Mouse (Mus musculus): Measurements from ENCODE around the gene Hmgcl. TPM values are rescaled to one million over a fixed set of nuclear protein-coding genes. Genes with fewer than 3 reads are reported as not detected.

Gene Hmgcl
- 94.3 and 99.6 TPM in 2 replicates for polyA plus RNA-seq (2015; fragmentation: Nextera tagmentation; extraction: Ambion mirVana)

- WGBS = under 1% methylated on average over 22 of the region's 23 CpGs
Measured at GRCm38 (mm10) chr4:135946278-135946658, at the start of gene Hmgcl. Hmgcl (plus strand) TSS chr4:135946448.

GRCm38 (mm10) chr4:135898380-135899049 is 47.7 kb upstream of the Hmgcl start:
- Histone ChIP-seq H3K9ac (ENCODE audit: low read length) (peak overlapping the region; percentile 57; the same call in 1 of the 2 replicates), H3K27ac (ENCODE audit: low read length) (peak overlapping the region; percentile 29; the same call in 1 of the 2 replicates), H3K27me3 (ENCODE audit: control insufficient read depth, insufficient read depth, low read length) (no peaks in the 10 kb centered on the region), H3K36me3 (ENCODE audit: control insufficient read depth, insufficient read depth) (no peaks in the 10 kb centered on the region), H3K4me2 (ENCODE audit: low read depth, low read length) (peak overlapping the region; percentile 31), H3K4me3 (ENCODE audit: low read length) (no peak overlapping the region), H3K4me1 (ENCODE audit: control insufficient read depth, insufficient read depth, low read length) (peaks cover 7% of the 10 kb centered on the region), H3K9me3 (replicated peaks; ENCODE audit: control insufficient read depth, low read length) (no peaks in the 10 kb centered on the region)
- peak; percentile 81 for ATAC-seq (replicated peaks; ENCODE audit: extremely low read depth, insufficient read depth, low FRiP score)
- 29% methylated on average over 9 of the region's 9 CpGs for WGBS

More at GRCm38 (mm10) chr4:135946278-135946658, at the start of gene Hmgcl:
- Histone ChIP-seq H3K27me3 (ENCODE audit: control insufficient read depth, insufficient read depth, low read length) (no peaks in the 10 kb centered on the region), H3K4me2 (ENCODE audit: low read depth, low read length) (peak within 1 kb of the TSS; percentile 89), H3K36me3 (ENCODE audit: control insufficient read depth, insufficient read depth) (peaks cover 5% of the 10 kb centered on the region), H3K4me3 (ENCODE audit: low read length) (peak within 1 kb of the TSS; percentile 74), H3K9me3 (replicated peaks; ENCODE audit: control insufficient read depth, low read length) (peaks cover 3% of the 10 kb centered on the region; the same call in 1 of the 2 replicates), H3K4me1 (ENCODE audit: control insufficient read depth, insufficient read depth, low read length) (peaks cover 27% of the 10 kb centered on the region), H3K9ac (ENCODE audit: low read length) (peak within 1 kb of the TSS; percentile 84), H3K27ac (ENCODE audit: low read length) (peak within 1 kb of the TSS; percentile 72)
- peak; percentile 91 for ATAC-seq (replicated peaks; ENCODE audit: extremely low read depth, insufficient read depth, low FRiP score)

GRCm38 (mm10) chr4:135899050-135899448 is 47.2 kb upstream of the Hmgcl start:
- H3K36me3 ChIP-seq (ENCODE audit: control insufficient read depth, insufficient read depth) = no peaks in the 10 kb centered on the region
- no peak overlapping the region for H3K9ac ChIP-seq (ENCODE audit: low read length)
- no peaks in the 10 kb centered on the region for H3K27me3 ChIP-seq (ENCODE audit: control insufficient read depth, insufficient read depth, low read length)
- no peak overlapping the region for H3K4me3 ChIP-seq (ENCODE audit: low read length)
- no peak for ATAC-seq (replicated peaks; ENCODE audit: extremely low read depth, insufficient read depth, low FRiP score)
- no peak overlapping the region for H3K4me2 ChIP-seq (ENCODE audit: low read depth, low read length)
- 85% methylated on average over 7 of the region's 7 CpGs for WGBS
- H3K4me1 ChIP-seq (ENCODE audit: control insufficient read depth, insufficient read depth, low read length) = peaks cover 7% of the 10 kb centered on the region
- H3K27ac ChIP-seq (ENCODE audit: low read length) = no peak overlapping the region
- H3K9me3 ChIP-seq (replicated peaks; ENCODE audit: control insufficient read depth, low read length) = no peaks in the 10 kb centered on the region

- Histone ChIP-seq H3K4me1 (ENCODE audit: control insufficient read depth, insufficient read depth, low read length) (peaks cover 7% of the 10 kb centered on the region), H3K4me2 (ENCODE audit: low read depth, low read length) (no peak overlapping the region), H3K36me3 (ENCODE audit: control insufficient read depth, insufficient read depth) (no peaks in the 10 kb centered on the region), H3K9ac (ENCODE audit: low read length) (no peak overlapping the region), H3K27ac (ENCODE audit: low read length) (no peak overlapping the region), H3K27me3 (ENCODE audit: control insufficient read depth, insufficient read depth, low read length) (no peaks in the 10 kb centered on the region), H3K4me3 (ENCODE audit: low read length) (no peak overlapping the region), H3K9me3 (replicated peaks; ENCODE audit: control insufficient read depth, low read length) (no peaks in the 10 kb centered on the region)
- no peak for ATAC-seq (replicated peaks; ENCODE audit: extremely low read depth, insufficient read depth, low FRiP score)
- 80% methylated on average over 5 of the region's 5 CpGs for WGBS
Measured at GRCm38 (mm10) chr4:135900008-135900407, 46.2 kb upstream of the Hmgcl start.

- H3K4me3 ChIP-seq (ENCODE audit: low read length) = no peak overlapping the region
- H3K9me3 ChIP-seq (replicated peaks; ENCODE audit: control insufficient read depth, low read length) = no peaks in the 10 kb centered on the region
- H3K27ac ChIP-seq (ENCODE audit: low read length) = no peak overlapping the region
- WGBS = 80% methylated on average over 4 of the region's 4 CpGs
- no peaks in the 10 kb centered on the region for H3K27me3 ChIP-seq (ENCODE audit: control insufficient read depth, insufficient read depth, low read length)
- H3K36me3 ChIP-seq (ENCODE audit: control insufficient read depth, insufficient read depth) = no peaks in the 10 kb centered on the region
- H3K9ac ChIP-seq (ENCODE audit: low read length) = no peak overlapping the region
- ATAC-seq (replicated peaks; ENCODE audit: extremely low read depth, insufficient read depth, low FRiP score) = no peak
- H3K4me2 ChIP-seq (ENCODE audit: low read depth, low read length) = no peak overlapping the region
- H3K4me1 ChIP-seq (ENCODE audit: control insufficient read depth, insufficient read depth, low read length) = peaks cover 7% of the 10 kb centered on the region
Measured at GRCm38 (mm10) chr4:135902606-135903242, 43.5 kb upstream of the Hmgcl start.

- ATAC-seq (replicated peaks; ENCODE audit: extremely low read depth, insufficient read depth, low FRiP score) = no peak
- 59% methylated on average over 1 of the region's 1 CpGs for WGBS
Measured at GRCm38 (mm10) chr4:135904810-135905209, 41.4 kb upstream of the Hmgcl start.

DNA sequence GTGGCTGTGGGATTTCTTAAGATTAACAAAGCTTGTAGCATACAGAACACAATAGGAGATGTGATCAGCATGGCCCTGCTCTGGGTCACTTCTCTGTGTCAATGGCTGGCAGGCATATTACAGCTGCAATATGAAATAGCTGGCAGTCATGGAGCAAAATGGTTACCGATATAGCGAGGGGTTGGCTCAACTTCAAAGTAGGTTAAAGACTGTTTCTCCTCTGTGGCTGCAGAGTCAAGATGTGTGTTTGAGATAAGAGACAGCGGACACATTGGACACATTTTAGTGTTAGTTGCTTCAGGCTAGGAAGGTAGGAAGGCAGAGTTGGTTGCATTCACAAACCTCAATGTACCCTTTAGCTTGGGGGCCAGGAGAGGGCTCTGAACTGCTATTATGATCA is 39.6 kb upstream of the Hmgcl start:
- H3K27me3 ChIP-seq (ENCODE audit: control insufficient read depth, insufficient read depth, low read length) = no peaks in the 10 kb centered on the region
- H3K4me1 ChIP-seq (ENCODE audit: control insufficient read depth, insufficient read depth, low read length) = peaks cover 4% of the 10 kb centered on the region; the same call in 1 of the 2 replicates
- no peak overlapping the region for H3K4me3 ChIP-seq (ENCODE audit: low read length)
- no peak overlapping the region for H3K4me2 ChIP-seq (ENCODE audit: low read depth, low read length)
- no peak for ATAC-seq (replicated peaks; ENCODE audit: extremely low read depth, insufficient read depth, low FRiP score)
- no peak overlapping the region for H3K9ac ChIP-seq (ENCODE audit: low read length)
- 65% methylated on average over 3 of the region's 3 CpGs for WGBS
- no peak overlapping the region for H3K27ac ChIP-seq (ENCODE audit: low read length)
- H3K9me3 ChIP-seq (replicated peaks; ENCODE audit: control insufficient read depth, low read length) = no peaks in the 10 kb centered on the region
- no peaks in the 10 kb centered on the region for H3K36me3 ChIP-seq (ENCODE audit: control insufficient read depth, insufficient read depth)

More at GRCm38 (mm10) chr4:135904810-135905209, 41.4 kb upstream of the Hmgcl start:
- Histone ChIP-seq H3K9me3 (replicated peaks; ENCODE audit: control insufficient read depth, low read length) (no peaks in the 10 kb centered on the region), H3K4me1 (ENCODE audit: control insufficient read depth, insufficient read depth, low read length) (peaks cover 3% of the 10 kb centered on the region; the same call in 1 of the 2 replicates), H3K27me3 (ENCODE audit: control insufficient read depth, insufficient read depth, low read length) (no peaks in the 10 kb centered on the region), H3K36me3 (ENCODE audit: control insufficient read depth, insufficient read depth) (no peaks in the 10 kb centered on the region), H3K9ac (ENCODE audit: low read length) (no peak overlapping the region), H3K4me2 (ENCODE audit: low read depth, low read length) (no peak overlapping the region), H3K27ac (ENCODE audit: low read length) (no peak overlapping the region), H3K4me3 (ENCODE audit: low read length) (no peak overlapping the region)

DNA sequence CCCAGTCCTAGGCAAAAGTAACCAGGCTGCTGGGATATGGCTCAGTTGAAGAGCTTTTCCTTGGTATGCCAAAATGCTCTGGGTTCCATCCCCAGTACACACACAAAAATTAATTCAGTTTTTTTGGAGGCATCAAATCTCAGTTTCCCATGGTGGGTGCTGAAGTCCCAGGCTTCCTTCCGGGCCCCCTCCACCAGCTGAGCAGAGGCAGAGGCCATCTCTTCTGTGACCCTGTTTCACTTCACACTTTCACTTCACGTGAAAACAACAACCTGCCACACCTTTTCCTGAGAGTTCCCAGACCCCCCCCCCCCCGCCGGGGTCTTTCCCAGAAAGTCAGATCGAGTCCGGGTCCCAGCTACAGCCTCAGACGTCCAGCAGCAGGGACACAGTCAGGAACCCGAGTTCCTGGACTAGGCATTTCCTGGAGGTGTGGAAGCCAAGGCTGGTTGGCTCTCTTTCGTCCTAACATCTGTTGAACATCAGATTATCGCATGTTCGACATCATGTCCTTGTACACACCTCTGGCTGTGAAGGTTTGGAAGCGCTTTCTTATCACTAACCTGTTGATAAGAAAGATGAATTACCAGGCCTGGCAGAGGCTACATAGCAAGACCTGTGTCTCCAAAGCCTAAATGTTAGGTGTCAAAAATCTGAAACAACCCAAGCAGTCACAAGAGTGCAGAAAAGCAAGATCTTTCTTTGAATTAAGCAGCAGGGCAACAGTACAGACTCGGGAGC is 36.8 kb upstream of the Hmgcl start:
- ATAC-seq (replicated peaks; ENCODE audit: extremely low read depth, insufficient read depth, low FRiP score) = no peak
- no peak overlapping the region for H3K4me2 ChIP-seq (ENCODE audit: low read depth, low read length)
- H3K27ac ChIP-seq (ENCODE audit: low read length) = no peak overlapping the region
- WGBS = 24% methylated on average over 13 of the region's 13 CpGs
- peak overlapping the region; percentile 4; the same call in 1 of the 2 replicates for H3K9ac ChIP-seq (ENCODE audit: low read length)
- no peaks in the 10 kb centered on the region for H3K27me3 ChIP-seq (ENCODE audit: control insufficient read depth, insufficient read depth, low read length)
- H3K9me3 ChIP-seq (replicated peaks; ENCODE audit: control insufficient read depth, low read length) = no peaks in the 10 kb centered on the region
- no peak overlapping the region for H3K4me3 ChIP-seq (ENCODE audit: low read length)
- no peaks in the 10 kb centered on the region for H3K36me3 ChIP-seq (ENCODE audit: control insufficient read depth, insufficient read depth)
- peaks cover 4% of the 10 kb centered on the region; the same call in 1 of the 2 replicates for H3K4me1 ChIP-seq (ENCODE audit: control insufficient read depth, insufficient read depth, low read length)

All from heart, embryonic 16.5 days (tissue).